Mouse (Mus musculus) cerebellum, adult 18-20 months (tissue): ENCODE data around the gene Stra6.

Experiments used
- DNase-seq, 2 experiments: peaks; one replicate each; pipeline ENCODE4 v3.0.0; 2021

Stra6 gene

GRCm38 (mm10) chr9:58063531-58063930 is at the start of gene Stra6:
Stra6 (plus strand) TSS chr9:58063788.
- no peak for DNase-seq

GRCm38 (mm10) chr9:58014393-58015160 is 49.0 kb upstream of the Stra6 start:
- no peak for DNase-seq

- no peak for DNase-seq
Measured at GRCm38 (mm10) chr9:58015856-58016255, 47.7 kb upstream of the Stra6 start.

GRCm38 (mm10) chr9:58016962-58017361 is 46.6 kb upstream of the Stra6 start:
- no peak for DNase-seq

GRCm38 (mm10) chr9:58018385-58018784 is 45.2 kb upstream of the Stra6 start:
- no peak for DNase-seq

- DNase-seq, result no peak
Measured at GRCm38 (mm10) chr9:58025995-58026394, 37.6 kb upstream of the Stra6 start.

- peak; percentile 15 to 16 for DNase-seq
Measured at GRCm38 (mm10) chr9:58027426-58028180, 36.0 kb upstream of the Stra6 start.

- DNase-seq, result no peak
Measured at GRCm38 (mm10) chr9:58028841-58029240, 34.7 kb upstream of the Stra6 start.

GRCm38 (mm10) chr9:58029635-58030034 is 34.0 kb upstream of the Stra6 start:
- no peak for DNase-seq

- DNase-seq, result no peak
Measured at GRCm38 (mm10) chr9:58031895-58032294, 31.7 kb upstream of the Stra6 start.

GRCm38 (mm10) chr9:58035519-58035918 is 28.1 kb upstream of the Stra6 start:
- no peak for DNase-seq

GRCm38 (mm10) chr9:58035951-58036698 is 27.5 kb upstream of the Stra6 start:
- no peak for DNase-seq

GRCm38 (mm10) chr9:58036961-58037360 is 26.6 kb upstream of the Stra6 start:
- DNase-seq, result no peak

GRCm38 (mm10) chr9:58038500-58039168 is 25.0 kb upstream of the Stra6 start:
- peak; percentile 69 to 87 for DNase-seq

- DNase-seq, result no peak
Measured at GRCm38 (mm10) chr9:58040977-58041376, 22.6 kb upstream of the Stra6 start.

- no peak for DNase-seq
Measured at GRCm38 (mm10) chr9:58042391-58042790, 21.2 kb upstream of the Stra6 start.

GRCm38 (mm10) chr9:58043496-58044017 is 20.0 kb upstream of the Stra6 start:
- no peak for DNase-seq

GRCm38 (mm10) chr9:58044828-58045227 is 18.8 kb upstream of the Stra6 start:
- no peak for DNase-seq

- DNase-seq, result no peak
Measured at GRCm38 (mm10) chr9:58045646-58046045, 17.9 kb upstream of the Stra6 start.

- DNase-seq, result no peak
Measured at GRCm38 (mm10) chr9:58047061-58047460, 16.5 kb upstream of the Stra6 start.

- DNase-seq, result no peak
Measured at GRCm38 (mm10) chr9:58048621-58049020, 15.0 kb upstream of the Stra6 start.

GRCm38 (mm10) chr9:58049186-58049585 is 14.4 kb upstream of the Stra6 start:
- no peak for DNase-seq

GRCm38 (mm10) chr9:58049861-58050260 is 13.7 kb upstream of the Stra6 start:
- DNase-seq, result no peak
